ENCODE assay signal across 9 mouse cellular contexts in the genomic region with DNA sequence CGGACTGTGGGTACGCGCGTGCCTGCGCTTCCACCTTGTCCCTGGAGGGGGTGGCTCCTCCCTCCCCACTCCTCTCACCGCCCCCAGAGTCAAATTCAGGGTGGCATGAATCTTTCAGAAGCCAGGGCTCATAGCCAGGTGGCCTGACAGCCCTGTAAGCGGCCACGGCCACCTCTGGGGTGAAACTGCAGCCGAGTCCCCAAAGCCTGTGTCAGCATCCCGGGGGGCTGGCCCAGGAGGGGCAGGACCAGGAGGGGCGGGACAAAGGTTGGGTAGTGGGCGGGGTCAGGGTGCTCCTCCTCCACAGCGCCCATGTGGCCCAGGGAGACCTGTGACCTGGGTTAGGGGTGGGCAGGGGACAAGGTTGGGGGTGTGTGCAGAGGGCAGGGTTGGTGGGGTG. TPM values are rescaled to one million over a fixed set of nuclear protein-coding genes. Genes with fewer than 3 reads are reported as not detected.
A peak's percentile ranks its signal among the peaks of the same experiment; 100 is the strongest.
DNase-seq lines count a peak whose midpoint lies in the region; ATAC-seq lines count a peak whose summit lies in the region.
"Had no signal": no experiment of that assay in that cellular context is flagged by ENCODE, and none has a peak within 500 bp of the region (broad histone marks: within the 10 kb centered on the region; RNA-seq: fewer than 3 reads in every experiment).

No protein-coding gene starts in this region.

- H3K9ac ChIP-seq in heart, embryonic 16.5 days (ENCODE audit: low read length): peak overlapping the region; percentile 58

- H3K79me2 ChIP-seq in macrophage (ENCODE audit: inconsistent target): no peaks in the 10 kb centered on the region; the same call in 1 of the 2 replicates

- peak overlapping the region; percentile 43 for H3K4me3 ChIP-seq in heart, embryonic 16.5 days (ENCODE audit: low read length)
- H3K4me3 ChIP-seq in hindbrain, embryonic 10.5 days: peak overlapping the region; percentile 41
- H3K4me3 ChIP-seq in macrophage (ENCODE audit: inconsistent target): peak overlapping the region; percentile 39

- intact Hi-C loops in gastrocnemius, postnatal 36 days (cut with DNase I): no loop called here

- H3K9me3 ChIP-seq in heart, embryonic 16.5 days (replicated peaks; ENCODE audit: control insufficient read depth, low read length): no peaks in the 10 kb centered on the region
- no peaks in the 10 kb centered on the region for H3K9me3 ChIP-seq in hindbrain, embryonic 10.5 days

- no peaks in the 10 kb centered on the region for H3K36me3 ChIP-seq in heart, embryonic 16.5 days (ENCODE audit: control insufficient read depth, insufficient read depth)
- no peaks in the 10 kb centered on the region for H3K36me3 ChIP-seq in hindbrain, embryonic 10.5 days
- H3K36me3 ChIP-seq in macrophage (ENCODE audit: inconsistent target): no peaks in the 10 kb centered on the region

- peaks cover 39% of the 10 kb centered on the region for H3K4me1 ChIP-seq in heart, embryonic 16.5 days (ENCODE audit: control insufficient read depth, insufficient read depth, low read length)
- H3K4me1 ChIP-seq in hindbrain, embryonic 10.5 days (replicated peaks): peaks cover 84% of the 10 kb centered on the region

- H3K4me2 ChIP-seq in heart, embryonic 16.5 days (ENCODE audit: low read depth, low read length): peak overlapping the region; percentile 70

- 8% methylated on average over 13 of the region's 13 CpGs for WGBS in heart, embryonic 16.5 days
- WGBS in hindbrain, embryonic 10.5 days: 5% methylated on average over 13 of the region's 13 CpGs
- 7% methylated on average over 11 of the region's 13 CpGs for WGBS in macrophage (ENCODE audit: missing documents)

- H3K27ac ChIP-seq in heart, embryonic 16.5 days (ENCODE audit: low read length): no peak overlapping the region
- H3K27ac ChIP-seq in hindbrain, embryonic 10.5 days: peak overlapping the region; percentile 57
- H3K27ac ChIP-seq in macrophage: no peak overlapping the region; the same call in 1 of the 2 replicates

- DNase-seq in heart, adult 11 months: no peak
- peak; percentile 82 for DNase-seq in adrenal gland, adult 2 months
- DNase-seq in hindbrain, embryonic 10.5 days (ENCODE audit: low spot score): no peak
- no peak for DNase-seq in urinary bladder, postnatal 14 days (ENCODE audit: low spot score)
- DNase-seq in layer of hippocampus, postnatal 10 days (ENCODE audit: low spot score in 2 of 2): no peak
- DNase-seq in gastrocnemius, postnatal 36 days: no peak

- ATAC-seq in heart, embryonic 16.5 days (replicated peaks; ENCODE audit: extremely low read depth, insufficient read depth, low FRiP score): no peak
- ATAC-seq: Patski had no signal

- no peaks in the 10 kb centered on the region; the same call in 1 of the 2 replicates for H3K27me3 ChIP-seq in heart, embryonic 16.5 days (ENCODE audit: control insufficient read depth, insufficient read depth, low read length)
- 0 out of 2 replicates have a peak, but pooled peaks cover 4% of the 10 kb centered on the region for H3K27me3 ChIP-seq in hindbrain, embryonic 10.5 days (ENCODE audit: insufficient read depth, poor library complexity, severe bottlenecking)
- H3K27me3 ChIP-seq: Patski had no signal

RNA-seq across cellular contexts. Expression of a gene that starts 57.9 kb away (rescaled TPM):
- 14.9 and 16.4 TPM in 2 replicates for polyA plus RNA-seq in heart, embryonic 16.5 days (2015; fragmentation: Nextera tagmentation; extraction: Ambion mirVana)
- 10 to 100 TPM; 11.5 to 17.8 TPM for total RNA-seq in adrenal gland, adult 2 months (2021)
- polyA plus RNA-seq in adrenal gland, adult 2 months (2012; rRNA removed): 11.0 and 12.4 TPM in 2 replicates
- 2.1 and 4.1 TPM in 2 replicates for polyA plus RNA-seq in hindbrain, embryonic 10.5 days (2016; fragmentation: Nextera tagmentation; extraction: Ambion mirVana)
- 1 to 10 TPM in 19 of 26 experiments, under 1 TPM in 7; 0.38 to 7.0 (median 3.3) TPM for total RNA-seq in macrophage (2018; cell fraction: chromatin; rRNA removed)
- total RNA-seq in macrophage (2018; cell fraction: cytosol; rRNA removed): 10 to 100 TPM in 1 of 26 experiments, 1 to 10 TPM in 25; 3.1 to 10.3 (median 6.4) TPM
- total RNA-seq in macrophage (2018; cell fraction: nucleus; rRNA removed): 10 to 100 TPM in 3 of 26 experiments, 1 to 10 TPM in 23; 1.8 to 13.2 (median 5.4) TPM
- polyA plus RNA-seq in macrophage (2018): 4.3 to 6.7 TPM (median 4.4 TPM) in 3 replicates
- 10 to 100 TPM; 55.4 to 56.9 TPM for total RNA-seq in layer of hippocampus, postnatal 10 days (2021)
- 10 to 100 TPM; 22.3 to 23.0 TPM for total RNA-seq in gastrocnemius, postnatal 36 days (2021)
